Mouse (Mus musculus): ENCODE results near the gene Pusl1. TPM values are rescaled to one million over a fixed set of nuclear protein-coding genes. Genes with fewer than 3 reads are reported as not detected.

Gene Pusl1
- polyA plus RNA-seq, 1 experiment from 2014 or later, result 51.8 TPM

- H3K4me3 ChIP-seq, result no peak overlapping the region
- no peak overlapping the region for H3K27ac ChIP-seq
- no peak for ATAC-seq (ENCODE audit: low FRiP score, low read depth)
- H3K9me3 ChIP-seq, result no peaks in the 10 kb centered on the region
- H3K4me2 ChIP-seq (replicated peaks), result no peak overlapping the region
- H3K36me3 ChIP-seq, result peaks cover 32% of the 10 kb centered on the region
- no peak overlapping the region for H3K9ac ChIP-seq
- H3K27me3 ChIP-seq, result no peaks in the 10 kb centered on the region
- peaks cover 28% of the 10 kb centered on the region for H3K4me1 ChIP-seq
- 84% methylated on average over 3 of the region's 3 CpGs for WGBS
These were observed 40.2 kb downstream of the Pusl1 start for GRCm38 (mm10) chr4:155851368-155851767.

GRCm38 (mm10) chr4:155849792-155850451, 41.7 kb downstream of the Pusl1 start:
- peaks cover 18% of the 10 kb centered on the region for H3K36me3 ChIP-seq
- H3K27ac ChIP-seq, result no peak overlapping the region
- no peak for ATAC-seq (ENCODE audit: low FRiP score, low read depth)
- H3K9ac ChIP-seq, result no peak overlapping the region
- peaks cover 30% of the 10 kb centered on the region for H3K4me1 ChIP-seq
- 95% methylated on average over 3 of the region's 3 CpGs for WGBS
- H3K27me3 ChIP-seq, result no peaks in the 10 kb centered on the region
- no peaks in the 10 kb centered on the region for H3K9me3 ChIP-seq
- no peak overlapping the region for H3K4me3 ChIP-seq
- no peak overlapping the region for H3K4me2 ChIP-seq (replicated peaks)

GRCm38 (mm10) chr4:155849391-155849790, 42.2 kb downstream of the Pusl1 start:
- H3K9me3 ChIP-seq, result no peaks in the 10 kb centered on the region
- peak overlapping the region; percentile 96; the same call in 1 of the 2 replicates for H3K4me2 ChIP-seq (replicated peaks)
- H3K4me3 ChIP-seq, result no peak overlapping the region
- peaks cover 30% of the 10 kb centered on the region for H3K4me1 ChIP-seq
- 84% methylated on average over 2 of the region's 2 CpGs for WGBS
- no peak overlapping the region for H3K27ac ChIP-seq
- peaks cover 12% of the 10 kb centered on the region for H3K36me3 ChIP-seq
- H3K9ac ChIP-seq, result 0 out of 2 replicates have a peak overlapping the region, but pooled peaks have one; percentile 87
- no peak for ATAC-seq (ENCODE audit: low FRiP score, low read depth)
- no peaks in the 10 kb centered on the region for H3K27me3 ChIP-seq

GRCm38 (mm10) chr4:155848434-155849095, 43.0 kb downstream of the Pusl1 start:
- H3K36me3 ChIP-seq, result peaks cover 11% of the 10 kb centered on the region
- peaks cover 30% of the 10 kb centered on the region for H3K4me1 ChIP-seq
- no peak overlapping the region for H3K27ac ChIP-seq
- ATAC-seq (ENCODE audit: low FRiP score, low read depth), result no peak
- H3K9ac ChIP-seq, result peak overlapping the region; percentile 87
- H3K27me3 ChIP-seq, result no peaks in the 10 kb centered on the region
- no peaks in the 10 kb centered on the region for H3K9me3 ChIP-seq
- H3K4me3 ChIP-seq, result peak overlapping the region; percentile 80
- 59% methylated on average over 7 of the region's 7 CpGs for WGBS
- peak overlapping the region; percentile 96 for H3K4me2 ChIP-seq (replicated peaks)

GRCm38 (mm10) chr4:155847591-155848352, 43.8 kb downstream of the Pusl1 start:
- WGBS, result 2% methylated on average over 69 of the region's 69 CpGs
- no peaks in the 10 kb centered on the region for H3K27me3 ChIP-seq
- peak overlapping the region; percentile 96 for H3K4me2 ChIP-seq (replicated peaks)
- H3K9me3 ChIP-seq, result no peaks in the 10 kb centered on the region
- H3K4me3 ChIP-seq, result peak overlapping the region; percentile 80
- H3K36me3 ChIP-seq, result peaks cover 15% of the 10 kb centered on the region
- H3K27ac ChIP-seq, result peak overlapping the region; percentile 48; the same call in 1 of the 2 replicates
- H3K4me1 ChIP-seq, result peaks cover 30% of the 10 kb centered on the region
- ATAC-seq (ENCODE audit: low FRiP score, low read depth), result peak; percentile 60
- peak overlapping the region; percentile 87 for H3K9ac ChIP-seq

GRCm38 (mm10) chr4:155846871-155847578, 44.6 kb downstream of the Pusl1 start, which contains the start of gene Dvl1:
Dvl1 (plus strand) TSS chr4:155847402.
- peaks cover 30% of the 10 kb centered on the region for H3K4me1 ChIP-seq
- peak; percentile 93 for ATAC-seq (ENCODE audit: low FRiP score, low read depth)
- H3K9me3 ChIP-seq, result no peaks in the 10 kb centered on the region
- WGBS, result 3% methylated on average over 61 of the region's 65 CpGs
- peak within 1 kb of the TSS; percentile 80 for H3K4me3 ChIP-seq
- peak within 1 kb of the TSS; percentile 87 for H3K9ac ChIP-seq
- H3K36me3 ChIP-seq, result peaks cover 20% of the 10 kb centered on the region
- peak within 1 kb of the TSS; percentile 52; the same call in 1 of the 2 replicates for H3K27ac ChIP-seq
- no peaks in the 10 kb centered on the region for H3K27me3 ChIP-seq
- peak within 1 kb of the TSS; percentile 96 for H3K4me2 ChIP-seq (replicated peaks)

- ATAC-seq (ENCODE audit: low FRiP score, low read depth), result no peak
- WGBS, result 96% methylated on average over 5 of the region's 5 CpGs
- Histone ChIP-seq H3K9me3 (no peaks in the 10 kb centered on the region), H3K27me3 (0 out of 2 replicates have a peak, but pooled peaks cover 6% of the 10 kb centered on the region), H3K9ac (no peak overlapping the region), H3K4me2 (replicated peaks) (no peak overlapping the region), H3K36me3 (peaks cover 26% of the 10 kb centered on the region), H3K4me3 (no peak overlapping the region), H3K4me1 (peaks cover 46% of the 10 kb centered on the region), H3K27ac (no peak overlapping the region)
These were observed 48.4 kb downstream of the Pusl1 start for GRCm38 (mm10) chr4:155843231-155843630.

- H3K9ac ChIP-seq, result no peak overlapping the region
- H3K36me3 ChIP-seq, result peaks cover 26% of the 10 kb centered on the region
- H3K9me3 ChIP-seq, result no peaks in the 10 kb centered on the region
- 0 out of 2 replicates have a peak, but pooled peaks cover 6% of the 10 kb centered on the region for H3K27me3 ChIP-seq
- H3K4me3 ChIP-seq, result peak overlapping the region; percentile 60
- 43% methylated on average over 38 of the region's 38 CpGs for WGBS
- H3K4me1 ChIP-seq, result peaks cover 39% of the 10 kb centered on the region
- ATAC-seq (ENCODE audit: low FRiP score, low read depth), result no peak
- H3K27ac ChIP-seq, result no peak overlapping the region
- H3K4me2 ChIP-seq (replicated peaks), result peak overlapping the region; percentile 98
These were observed 49.8 kb downstream of the Pusl1 start for GRCm38 (mm10) chr4:155841651-155842270.

GRCm38 (mm10) chr4:155841003-155841454, 50.6 kb downstream of the Pusl1 start:
- Histone ChIP-seq H3K27ac (peak overlapping the region; percentile 69; the same call in 1 of the 2 replicates), H3K4me1 (peaks cover 33% of the 10 kb centered on the region), H3K4me3 (peak overlapping the region; percentile 60), H3K9me3 (no peaks in the 10 kb centered on the region), H3K4me2 (replicated peaks) (peak overlapping the region; percentile 98), H3K9ac (peak overlapping the region; percentile 79), H3K36me3 (peaks cover 26% of the 10 kb centered on the region), H3K27me3 (0 out of 2 replicates have a peak, but pooled peaks cover 6% of the 10 kb centered on the region)
- WGBS, result 1% methylated on average over 32 of the region's 32 CpGs
- ATAC-seq (ENCODE audit: low FRiP score, low read depth), result peak; percentile 72

GRCm38 (mm10) chr4:155840076-155841002, 51.2 kb downstream of the Pusl1 start:
- Histone ChIP-seq H3K4me3 (peak overlapping the region; percentile 60), H3K4me1 (peaks cover 33% of the 10 kb centered on the region), H3K9me3 (no peaks in the 10 kb centered on the region), H3K27ac (peak overlapping the region; percentile 69), H3K4me2 (replicated peaks) (peak overlapping the region; percentile 98), H3K36me3 (peaks cover 26% of the 10 kb centered on the region), H3K9ac (peak overlapping the region; percentile 79), H3K27me3 (0 out of 2 replicates have a peak, but pooled peaks cover 6% of the 10 kb centered on the region)
- WGBS, result 7% methylated on average over 8 of the region's 8 CpGs
- peak; percentile 20; the same call in 1 of the 2 replicates for ATAC-seq (ENCODE audit: low FRiP score, low read depth)

Data from limb, embryonic 13.5 days (tissue).